Mouse (Mus musculus) spleen, adult 18-20 months (tissue): ENCODE results near the gene Rcor3.

Experiments used
- DNase-seq, 2 experiments: peaks; one replicate each; pipeline ENCODE4 v3.0.0; 2022; ENCODE audit warnings: mixed read lengths in 2 of 2

The Rcor3 gene

DNA sequence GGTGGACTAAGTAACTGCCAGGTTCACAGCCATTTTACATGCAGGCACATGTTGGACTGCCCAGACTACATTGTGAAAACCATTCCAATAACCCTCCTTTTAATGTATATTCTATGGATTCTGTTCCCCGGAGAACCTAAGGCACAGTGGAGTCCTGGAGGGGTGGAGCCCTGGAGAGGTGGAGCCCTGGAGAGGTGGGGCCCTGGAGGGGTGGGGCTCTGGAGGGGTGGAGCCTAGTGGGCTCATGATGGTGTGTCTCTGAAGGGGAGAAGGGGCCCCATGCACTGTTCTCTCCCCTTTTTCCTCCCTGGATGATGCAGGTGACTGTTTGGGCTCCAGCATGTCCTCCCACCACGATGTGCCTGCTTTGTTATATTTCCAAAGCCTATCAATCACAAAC lies 69.7 kb downstream of the Rcor3 start:
- no peak for DNase-seq

- no peak for DNase-seq
Measured at GRCm38 (mm10) chr1:192066956-192067355, 70.9 kb downstream of the Rcor3 start.

DNA sequence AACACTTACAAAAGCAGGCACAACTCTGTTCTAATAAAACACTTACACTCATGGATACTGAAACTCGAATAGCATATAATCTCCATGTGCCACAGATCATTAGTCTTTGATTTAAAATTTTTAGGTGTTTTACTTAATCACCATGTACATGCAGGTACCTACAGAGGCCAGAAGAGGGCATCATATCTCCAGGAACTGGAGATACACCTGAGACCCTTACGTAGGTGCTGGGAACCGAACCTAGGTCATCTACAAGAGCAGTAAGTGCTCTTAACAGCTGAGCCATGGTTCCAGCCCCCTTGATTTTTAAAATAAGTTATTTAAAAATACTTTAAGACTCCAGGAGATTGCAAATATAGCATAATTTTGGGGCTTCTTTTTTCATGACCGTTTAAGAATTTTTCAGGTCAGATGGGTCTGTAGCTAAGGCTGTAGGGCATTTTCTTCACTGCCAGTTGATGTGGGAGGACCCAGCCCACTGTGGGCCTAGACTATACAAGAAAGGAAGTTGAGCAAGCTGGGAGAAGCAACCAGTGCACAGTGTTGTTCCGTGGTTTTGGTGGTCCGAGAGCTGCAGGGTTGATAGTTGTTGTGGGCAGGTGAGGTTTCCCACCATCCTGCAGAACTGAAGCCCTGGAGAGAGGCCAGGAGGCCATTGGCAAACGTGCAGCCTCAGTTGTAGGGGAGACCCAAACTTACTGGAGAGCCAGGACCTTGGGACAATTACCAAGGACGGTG lies 74.5 kb downstream of the Rcor3 start:
- DNase-seq, result no peak

- DNase-seq, result no peak
Measured at GRCm38 (mm10) chr1:192062682-192063081, 75.2 kb downstream of the Rcor3 start.

DNA sequence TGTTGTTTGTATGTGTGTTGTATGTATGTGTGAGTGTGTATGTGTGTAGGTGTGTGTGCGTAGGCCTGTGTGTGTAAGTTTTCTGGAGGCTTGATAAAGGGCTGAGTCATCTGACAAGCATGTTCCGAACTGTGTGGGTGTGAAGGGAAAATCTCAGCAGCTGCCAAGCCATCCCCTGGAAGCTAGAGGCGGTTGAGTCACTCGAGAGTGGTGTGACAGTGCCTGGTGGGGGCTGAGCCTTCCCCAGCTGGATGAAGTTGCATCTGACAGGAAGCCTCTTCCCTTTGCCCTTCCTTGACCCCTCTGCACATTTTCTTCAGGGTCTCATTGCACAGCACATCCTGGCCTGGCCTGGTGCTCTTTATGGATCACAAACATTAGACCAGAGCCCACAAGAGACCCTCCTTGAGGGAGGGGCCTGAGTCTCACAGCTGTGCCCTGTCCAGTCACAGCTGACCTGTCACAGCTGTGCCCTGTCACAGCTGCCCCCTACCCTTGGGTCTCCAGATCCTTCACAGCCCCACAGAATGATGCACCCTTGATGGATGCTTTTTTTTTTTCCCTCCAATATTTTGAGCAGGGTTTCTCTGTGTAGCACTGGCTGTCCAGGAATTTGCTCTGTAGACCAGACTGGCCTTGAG lies 76.1 kb downstream of the Rcor3 start:
- no peak for DNase-seq

- DNase-seq, result no peak
Measured at GRCm38 (mm10) chr1:192058911-192059310, 79.0 kb downstream of the Rcor3 start.

GRCm38 (mm10) chr1:192053726-192054125 lies 84.1 kb downstream of the Rcor3 start:
- DNase-seq, result no peak

DNA sequence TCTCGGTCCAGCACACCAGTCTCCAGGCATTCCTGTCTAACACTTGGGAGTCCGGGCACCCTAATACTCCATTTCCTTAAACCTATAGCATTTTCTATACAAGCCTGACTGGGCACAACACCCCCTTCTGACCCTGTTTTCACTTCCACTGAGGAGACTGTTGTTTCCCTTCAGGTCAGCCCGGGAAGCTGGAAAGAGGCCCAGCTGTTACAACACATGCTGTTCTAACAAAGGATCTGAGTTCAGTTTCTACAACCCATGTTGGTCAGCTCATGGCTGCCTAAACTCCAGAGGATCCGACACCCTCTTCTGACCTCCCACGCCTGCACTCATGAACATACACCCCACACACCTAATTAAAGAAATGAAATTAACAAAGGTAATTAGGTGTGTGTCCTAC lies 84.9 kb downstream of the Rcor3 start:
- DNase-seq, result no peak

DNA sequence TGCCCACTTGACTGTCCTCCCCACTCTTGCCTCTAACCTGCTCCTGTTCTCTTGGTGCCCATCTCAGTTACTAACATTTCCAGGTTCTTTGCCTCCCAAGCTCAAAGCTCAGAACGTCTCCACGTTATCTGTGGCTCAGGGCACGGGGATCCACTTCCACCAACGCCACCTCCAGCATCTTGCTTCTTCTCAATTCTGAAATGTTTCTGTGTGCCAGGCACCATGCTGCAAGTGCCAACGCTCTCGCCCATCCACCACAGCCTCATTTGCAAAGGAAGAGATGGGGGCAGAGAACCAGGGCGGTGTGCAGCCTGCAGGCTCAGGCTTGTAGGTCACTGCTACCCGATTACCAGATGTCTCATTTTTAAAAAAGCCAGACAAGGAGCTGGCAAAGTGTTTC lies 85.4 kb downstream of the Rcor3 start:
- no peak for DNase-seq
